Mouse (Mus musculus): Measurements from ENCODE around the gene Gabbr1.

- TF ChIP-seq CTCF (IDR thresholded peaks at IDR 0.05; ENCODE audit: control insufficient read depth, insufficient read depth, insufficient read length) = no peak
- TF ChIP-seq MYOG (IDR thresholded peaks at IDR 0.05; ENCODE audit: control insufficient read depth, extremely low read depth, insufficient read length) = no peak
- TF ChIP-seq MAX (IDR thresholded peaks at IDR 0.05) = no peak
- no peak for TF ChIP-seq USF1 (IDR thresholded peaks at IDR 0.05; ENCODE audit: low read depth)
- no peak for TF ChIP-seq MYOD1 (IDR thresholded peaks at IDR 0.05; ENCODE audit: control insufficient read depth, insufficient read length, low read depth)
- TF ChIP-seq CEBPB (IDR thresholded peaks at IDR 0.05; ENCODE audit: low read depth) = no peak
Measured at GRCm38 (mm10) chr17:37028683-37029120, 17.1 kb upstream of the Gabbr1 start.
